Mouse (Mus musculus): Measurements from ENCODE around the gene Lypd1. TPM values are rescaled to one million over a fixed set of nuclear protein-coding genes. Genes with fewer than 3 reads are reported as not detected.

Lypd1 gene
- total RNA-seq (2021): under 1 TPM; 0.24 to 0.45 TPM
- long read RNA-seq, experiment 1: 0 reads
- long read RNA-seq, experiment 2: 0 reads

DNA sequence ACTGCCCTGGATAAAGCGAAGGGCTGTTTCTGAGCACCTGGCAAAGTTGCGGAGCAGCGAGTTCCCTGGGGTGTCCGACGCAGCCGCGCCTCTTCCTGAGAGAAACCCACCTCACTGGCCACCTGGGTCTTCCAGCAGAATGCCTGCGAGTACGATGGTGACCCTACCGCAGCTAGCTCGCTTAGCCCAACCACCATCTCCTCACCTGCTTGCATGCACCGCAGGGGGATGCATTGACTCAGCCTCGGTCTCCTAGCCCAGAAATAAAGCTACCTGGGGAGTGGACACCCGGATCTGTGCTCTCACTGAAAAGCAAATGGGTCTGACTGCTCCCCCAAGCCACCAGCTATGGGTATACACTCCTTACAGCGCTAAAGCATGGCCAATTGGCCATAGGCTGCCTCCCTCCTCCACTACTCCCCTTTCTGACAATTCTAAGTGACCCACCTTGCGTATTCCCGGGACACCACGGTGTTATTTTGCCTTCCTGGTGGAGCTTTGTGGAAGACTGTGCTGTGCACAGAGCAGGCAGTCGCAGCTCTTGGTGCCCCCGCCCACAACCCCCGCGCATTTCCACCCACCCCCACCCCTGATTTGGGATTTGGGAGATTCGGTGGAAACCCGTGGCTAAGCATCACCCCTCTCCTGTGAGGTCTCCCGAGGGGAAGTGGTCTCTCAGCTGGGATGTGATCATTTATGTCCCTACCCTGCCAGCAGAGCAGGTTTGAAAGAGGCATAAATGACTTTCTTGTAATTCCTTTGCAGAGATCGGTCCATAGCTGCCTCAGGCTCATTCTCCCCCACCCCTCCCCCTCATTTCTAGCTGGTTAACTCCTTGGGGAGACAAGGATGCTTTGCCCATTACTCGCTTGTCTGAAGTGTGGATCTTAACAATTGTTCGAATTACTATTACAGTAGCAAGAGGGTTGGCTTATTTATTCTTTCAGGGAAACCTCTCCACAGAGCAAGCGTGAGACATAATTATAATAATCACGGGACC lies at the start of gene Lypd1:
TSS of gene Lypd1 (minus strand) at position 501 of the 1,000 bp plus-strand sequence.
- intact Hi-C loops (cut with DNase I; ENCODE audit: low total_unique reads): no loop called here
- DNase-seq: no peak

- intact Hi-C loops (cut with DNase I; ENCODE audit: low total_unique reads): no loop called here
- no peak for DNase-seq
Observed at GRCm38 (mm10) chr1:125951026-125951425, 38.1 kb upstream of the Lypd1 start.

- DNase-seq: no peak
- intact Hi-C loops (cut with DNase I; ENCODE audit: low total_unique reads): no loop called here
Observed at GRCm38 (mm10) chr1:125949076-125949475, 36.2 kb upstream of the Lypd1 start.

DNA sequence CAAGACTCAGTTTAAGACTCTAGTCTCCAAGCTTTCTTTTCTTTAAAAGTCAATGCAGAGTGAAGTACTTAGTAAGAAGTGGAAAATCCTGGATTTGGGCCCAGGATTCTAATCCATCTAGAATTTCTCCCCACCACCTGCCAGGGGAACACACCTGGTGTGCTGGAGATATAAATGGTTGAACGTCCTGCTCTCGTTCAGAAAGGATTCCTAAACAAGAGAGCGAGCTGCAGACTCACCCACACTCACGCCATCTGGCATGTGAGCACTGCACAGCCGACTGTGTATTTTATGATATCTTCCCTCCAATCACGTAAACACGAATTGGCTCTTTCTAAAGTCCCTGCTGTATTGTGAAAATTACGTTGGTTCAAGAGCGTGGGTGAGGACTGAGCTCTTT lies 32.2 kb upstream of the Lypd1 start:
- DNase-seq: no peak
- intact Hi-C loops (cut with DNase I; ENCODE audit: low total_unique reads): no loop called here

DNA sequence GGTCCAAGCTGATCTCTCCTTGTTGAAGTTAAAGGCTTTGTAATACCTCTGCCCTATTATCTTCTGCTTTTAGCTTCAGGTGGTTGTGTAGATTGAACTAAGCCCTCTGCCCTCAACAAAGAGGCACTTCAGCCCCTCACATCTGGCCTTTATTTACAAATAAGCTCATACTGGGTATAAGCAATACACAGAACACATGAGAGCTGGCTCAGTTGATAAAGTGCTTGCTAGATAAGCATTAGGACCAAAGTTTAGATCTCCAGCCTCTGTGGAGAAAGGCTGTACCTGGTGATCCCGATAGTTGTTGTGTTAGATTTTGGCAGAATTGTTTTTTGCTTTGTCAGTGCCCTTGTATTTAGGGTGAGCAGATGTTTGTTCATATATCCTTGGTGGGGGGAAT lies 30.4 kb upstream of the Lypd1 start:
- intact Hi-C loops (cut with DNase I; ENCODE audit: low total_unique reads): no loop called here
- no peak for DNase-seq

GRCm38 (mm10) chr1:125925486-125925885 lies 12.6 kb upstream of the Lypd1 start:
- no peak for DNase-seq
- intact Hi-C loops (cut with DNase I; ENCODE audit: low total_unique reads): no loop called here

DNA sequence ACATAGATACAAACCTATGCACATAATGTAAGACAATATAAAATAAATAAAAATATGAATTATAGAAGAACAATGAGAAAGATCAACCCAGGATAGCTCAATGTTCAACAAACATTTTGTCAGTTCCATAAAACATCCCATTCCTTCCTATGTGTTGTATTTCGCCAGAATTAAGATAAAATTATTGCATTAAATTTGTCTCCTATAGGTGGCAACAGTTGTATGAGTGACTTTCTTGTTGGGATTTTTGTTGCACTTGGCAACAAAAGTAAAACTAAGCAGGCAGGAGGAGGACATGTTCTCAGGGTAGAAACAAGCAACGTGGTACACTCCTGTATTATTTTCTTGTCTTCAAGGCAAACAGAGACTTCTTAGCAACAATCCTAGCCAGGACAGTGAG lies 10.2 kb upstream of the Lypd1 start:
- intact Hi-C loops (cut with DNase I; ENCODE audit: low total_unique reads): no loop called here
- no peak for DNase-seq

DNA sequence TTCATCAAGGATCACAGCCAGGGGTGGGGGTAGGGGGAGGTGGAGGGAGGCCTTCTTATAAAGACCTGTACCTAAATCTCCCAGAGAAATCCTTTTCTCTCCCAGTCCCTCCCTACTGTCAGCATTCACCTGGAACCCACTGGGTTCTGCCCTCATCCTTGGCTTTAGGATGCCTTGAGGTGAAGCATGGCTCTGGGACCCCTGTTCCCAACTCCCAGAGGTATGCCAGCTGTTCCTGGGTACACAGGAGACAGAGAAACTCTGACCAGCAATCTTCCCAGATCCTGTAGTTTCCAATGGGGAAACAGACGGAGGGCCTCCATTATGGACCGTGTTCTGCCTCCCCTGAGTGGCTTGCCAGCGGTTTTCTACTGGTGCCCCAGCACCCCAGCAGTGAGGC lies 7.8 kb upstream of the Lypd1 start:
- DNase-seq: no peak
- intact Hi-C loops (cut with DNase I; ENCODE audit: low total_unique reads): no loop called here

DNA sequence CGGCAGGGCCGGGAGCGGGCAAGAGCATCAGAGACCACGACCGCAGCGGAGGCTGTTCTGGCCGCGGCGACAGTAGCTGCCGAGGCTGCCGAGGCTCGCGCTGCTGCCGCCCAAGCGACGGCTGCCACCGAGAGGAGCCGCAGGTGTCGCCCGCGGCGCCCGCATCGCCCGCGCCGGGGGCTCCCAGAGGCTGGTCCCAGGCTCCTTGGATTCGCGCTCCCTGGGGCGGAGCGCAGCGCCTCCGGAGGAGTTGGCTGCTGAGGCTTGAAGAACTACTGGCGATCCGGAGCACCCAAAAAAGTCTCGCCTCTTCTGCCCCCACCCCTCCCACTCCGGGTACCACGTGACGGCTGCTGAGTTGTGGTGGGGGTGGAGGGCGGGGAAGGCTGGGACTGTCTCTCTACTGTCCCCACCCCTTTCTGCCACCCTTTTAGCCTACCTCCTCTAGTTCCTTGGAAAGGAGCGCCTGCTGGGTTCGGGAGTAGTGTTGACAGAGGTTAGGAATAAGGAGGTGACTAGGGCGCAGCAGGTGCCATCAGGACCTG lies 928 bp downstream of the Lypd1 start:
- peak; percentile 12 for DNase-seq

DNA sequence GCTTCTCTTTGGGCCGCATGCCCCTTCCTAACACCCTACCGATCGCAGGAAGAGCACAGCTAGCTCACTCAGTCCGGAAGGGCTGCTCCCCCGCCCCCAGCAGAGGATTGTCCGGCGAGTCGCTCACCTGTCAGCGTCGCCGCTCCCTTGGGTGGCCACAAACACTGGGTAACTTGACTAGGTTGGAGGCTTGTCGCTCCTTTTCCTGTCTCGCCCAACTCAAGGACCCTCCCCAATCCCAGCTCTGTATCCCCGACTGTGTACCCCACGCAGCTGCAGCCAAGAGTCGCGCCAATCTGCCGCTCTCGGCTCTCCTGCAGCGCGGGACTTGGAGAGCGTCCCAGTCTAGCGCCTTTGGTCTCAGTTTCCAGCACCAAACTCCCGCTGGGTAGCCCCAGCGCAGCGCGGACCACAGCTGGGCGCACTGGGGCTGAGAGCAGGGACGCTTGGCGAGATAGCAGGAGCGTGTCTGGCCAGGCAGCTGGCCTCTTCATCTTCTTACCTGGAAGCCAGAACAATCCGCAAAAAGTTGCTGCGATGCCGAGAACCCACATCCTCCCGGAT lies 1.5 kb downstream of the Lypd1 start:
- intact Hi-C loops (cut with DNase I; ENCODE audit: low total_unique reads): no loop called here
- peak; percentile 6 for DNase-seq

More for the DNA sequence above, 928 bp downstream of the Lypd1 start:
- intact Hi-C loops (cut with DNase I; ENCODE audit: low total_unique reads): no loop called here

- intact Hi-C loops (cut with DNase I; ENCODE audit: low total_unique reads): no loop called here
- no peak for DNase-seq
Observed at GRCm38 (mm10) chr1:125910871-125911265, 2.0 kb downstream of the Lypd1 start.

DNA sequence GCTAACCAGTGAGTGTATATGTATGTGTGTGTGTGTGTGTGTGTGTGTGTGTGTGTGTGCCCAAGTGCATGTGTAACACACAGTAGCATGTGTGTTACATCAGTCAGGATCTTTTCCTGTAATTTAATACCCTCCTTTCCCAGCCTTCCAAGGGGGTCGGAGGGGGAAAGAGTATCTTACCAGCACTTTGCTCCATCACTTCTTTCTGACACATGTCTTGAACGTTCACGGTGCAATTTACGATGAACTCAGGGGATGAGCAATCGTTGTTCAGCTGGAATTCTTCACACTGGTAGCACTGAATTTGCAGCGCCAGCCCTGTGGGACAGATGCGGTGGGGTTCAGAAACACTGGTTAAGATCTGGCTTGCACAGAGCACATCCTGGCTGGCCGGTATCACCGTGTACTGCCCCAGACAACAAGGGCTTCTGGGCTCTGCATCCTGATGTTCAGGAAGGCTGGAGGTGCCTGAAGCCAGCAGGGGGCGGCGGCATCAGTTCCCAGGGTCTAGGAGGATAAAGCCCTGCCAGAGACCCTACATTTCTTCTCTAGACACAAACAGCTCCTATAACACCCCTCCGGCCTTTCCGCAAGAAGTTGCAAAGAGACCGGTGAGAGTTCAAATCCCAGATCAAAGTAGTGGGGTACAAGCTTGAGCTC lies 2.6 kb downstream of the Lypd1 start:
- DNase-seq: peak; percentile 9

GRCm38 (mm10) chr1:125893158-125893557 lies 19.7 kb downstream of the Lypd1 start:
- intact Hi-C loops (cut with DNase I; ENCODE audit: low total_unique reads): no loop called here
- no peak for DNase-seq

More for the DNA sequence above, 2.6 kb downstream of the Lypd1 start:
- intact Hi-C loops (cut with DNase I; ENCODE audit: low total_unique reads): no loop called here

GRCm38 (mm10) chr1:125870056-125870455 lies 42.8 kb downstream of the Lypd1 start:
- intact Hi-C loops (cut with DNase I; ENCODE audit: low total_unique reads): no loop called here
- no peak for DNase-seq

DNA sequence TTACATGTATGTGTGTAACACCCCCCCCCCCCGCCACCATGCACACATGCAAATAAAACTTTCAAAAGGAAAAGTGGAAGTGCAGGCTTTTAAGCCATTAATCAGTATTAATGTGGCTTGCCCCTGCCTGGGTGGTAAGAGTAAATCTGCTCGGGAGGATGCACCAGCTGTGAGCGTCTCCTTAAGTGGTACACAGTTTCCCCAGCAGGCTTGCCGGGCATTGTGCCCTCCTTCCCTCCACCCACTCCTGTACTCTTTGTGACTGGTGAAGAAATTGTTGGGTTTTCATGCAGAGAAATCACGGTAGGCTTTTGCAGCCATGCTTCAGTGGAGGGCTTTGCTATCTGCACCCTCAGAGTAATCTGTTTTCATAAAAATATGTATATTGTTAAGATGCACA lies 54.3 kb downstream of the Lypd1 start:
- intact Hi-C loops (cut with DNase I; ENCODE audit: low total_unique reads): no loop called here
- no peak for DNase-seq

GRCm38 (mm10) chr1:125854646-125855045 lies 58.3 kb downstream of the Lypd1 start:
- intact Hi-C loops (cut with DNase I; ENCODE audit: low total_unique reads): loop anchor here (2.0 kb wide), 1 partner anchor 18 kb away; no protein-coding TSS in a partner anchor

GRCm38 (mm10) chr1:125839746-125840392 lies 73.0 kb downstream of the Lypd1 start:
- no peak for DNase-seq
- intact Hi-C loops (cut with DNase I; ENCODE audit: low total_unique reads): no loop called here

More at GRCm38 (mm10) chr1:125854646-125855045, 58.3 kb downstream of the Lypd1 start:
- no peak for DNase-seq

DNA sequence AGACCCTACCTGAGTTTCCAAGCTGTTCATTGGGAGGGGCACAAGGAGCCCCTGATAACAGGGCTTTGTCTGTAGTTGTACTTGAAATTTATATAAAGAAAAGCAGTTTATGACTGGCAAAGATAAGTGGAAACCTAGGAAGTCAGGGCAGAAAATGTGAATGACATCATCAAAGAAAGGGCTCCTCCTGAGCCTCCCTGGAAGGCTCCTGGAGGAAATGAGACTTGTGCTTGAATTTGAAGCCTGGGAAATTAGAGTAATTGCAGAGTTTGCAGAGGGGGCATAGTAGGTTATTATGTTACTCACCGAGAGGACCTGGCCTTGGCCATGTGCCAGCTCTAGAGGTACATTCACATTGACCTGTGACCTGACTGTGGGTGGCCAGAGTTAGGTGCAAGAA lies 75.4 kb downstream of the Lypd1 start:
- intact Hi-C loops (cut with DNase I; ENCODE audit: low total_unique reads): loop anchor here (2.0 kb wide), 1 partner anchor 17 kb away; no protein-coding TSS in a partner anchor
- DNase-seq: no peak

- DNase-seq: no peak
- intact Hi-C loops (cut with DNase I; ENCODE audit: low total_unique reads): no loop called here
Observed at GRCm38 (mm10) chr1:125823611-125824010, 89.3 kb downstream of the Lypd1 start.
